Mouse (Mus musculus): ENCODE data around the gene Serpind1. TPM values are rescaled to one million over a fixed set of nuclear protein-coding genes. Genes with fewer than 3 reads are reported as not detected.

The Serpind1 gene
- total RNA-seq, 2 experiments from 2014 or later: 0.31 TPM; not detected in 1

- DNase-seq (ENCODE audit: low spot score): no peak
These were observed 15.6 kb downstream of the Serpind1 start for GRCm38 (mm10) chr16:17346766-17347165.

GRCm38 (mm10) chr16:17356031-17356430 is 24.9 kb downstream of the Serpind1 start:
- DNase-seq (ENCODE audit: low spot score): no peak

GRCm38 (mm10) chr16:17358787-17359186 is 27.6 kb downstream of the Serpind1 start:
- DNase-seq (ENCODE audit: low spot score): no peak

GRCm38 (mm10) chr16:17382306-17382705 is 51.1 kb downstream of the Serpind1 start:
- no peak for DNase-seq (ENCODE audit: low spot score)

GRCm38 (mm10) chr16:17383594-17384326 is 52.6 kb downstream of the Serpind1 start:
- DNase-seq (ENCODE audit: low spot score): no peak

GRCm38 (mm10) chr16:17392784-17393183 is 61.6 kb downstream of the Serpind1 start:
- DNase-seq (ENCODE audit: low spot score): no peak

Other genes with a start within 250 kb of the Serpind1 start
- 10 to 100 TPM; 22.9 to 30.8 TPM for gene Ppil2, start 220.1 kb upstream of the Serpind1 start, total RNA-seq (2021)
- not detected for gene 2610318N02Rik, start 206.2 kb upstream of the Serpind1 start, total RNA-seq (2021)
- gene Sdf2l1, start 199.0 kb upstream of the Serpind1 start, total RNA-seq (2021): 1 to 10 TPM; 4.7 to 5.9 TPM
- under 1 TPM in 1 of 2 experiments, not detected in 1; 0.17 TPM for gene Ydjc, start 186.8 kb upstream of the Serpind1 start, total RNA-seq (2021)
- under 1 TPM in 1 of 2 experiments, not detected in 1; 0.09 TPM for gene Ccdc116, start 184.1 kb upstream of the Serpind1 start, total RNA-seq (2021)
- 100 to 1,000 TPM; 146 to 149 TPM for gene Ube2l3, start 128.7 kb upstream of the Serpind1 start, total RNA-seq (2021)
- gene Rimbp3, start 122.8 kb upstream of the Serpind1 start, total RNA-seq (2021): under 1 TPM; 0.05 to 0.07 TPM
- 1 to 10 TPM; 1.4 to 1.7 TPM for gene Hic2, start 97.8 kb upstream of the Serpind1 start, total RNA-seq (2021)
- gene Tmem191c, start 55.3 kb upstream of the Serpind1 start, total RNA-seq (2021): 1 to 10 TPM in 1 of 2 experiments, under 1 TPM in 1; 0.97 to 1.9 TPM
- gene Snap29, start 74.6 kb downstream of the Serpind1 start, total RNA-seq (2021): 10 to 100 TPM; 17.7 to 19.1 TPM
- gene Pi4ka, start 74.9 kb downstream of the Serpind1 start, total RNA-seq (2021): 10 to 100 TPM; 21.3 to 27.7 TPM
- gene Crkl, start 120.6 kb downstream of the Serpind1 start, total RNA-seq (2021): 10 to 100 TPM; 23.4 to 30.2 TPM
- under 1 TPM in 1 of 2 experiments, not detected in 1; 0.43 TPM for gene Aifm3, start 158.2 kb downstream of the Serpind1 start, total RNA-seq (2021)
- 10 to 100 TPM; 17.1 to 18.9 TPM for gene Lztr1, start 177.3 kb downstream of the Serpind1 start, total RNA-seq (2021)
- 10 to 100 TPM; 15.3 to 17.1 TPM for gene Thap7, start 199.8 kb downstream of the Serpind1 start, total RNA-seq (2021)
- 1 to 10 TPM; 1.7 to 2.4 TPM for gene Lrrc74b, start 229.9 kb downstream of the Serpind1 start, total RNA-seq (2021)
- gene P2rx6, start 230.5 kb downstream of the Serpind1 start, total RNA-seq (2021): 10 to 100 TPM in 1 of 2 experiments, 1 to 10 TPM in 1; 8.7 to 11.8 TPM